Mouse (Mus musculus): ENCODE results near the gene Crygs.

DNA sequence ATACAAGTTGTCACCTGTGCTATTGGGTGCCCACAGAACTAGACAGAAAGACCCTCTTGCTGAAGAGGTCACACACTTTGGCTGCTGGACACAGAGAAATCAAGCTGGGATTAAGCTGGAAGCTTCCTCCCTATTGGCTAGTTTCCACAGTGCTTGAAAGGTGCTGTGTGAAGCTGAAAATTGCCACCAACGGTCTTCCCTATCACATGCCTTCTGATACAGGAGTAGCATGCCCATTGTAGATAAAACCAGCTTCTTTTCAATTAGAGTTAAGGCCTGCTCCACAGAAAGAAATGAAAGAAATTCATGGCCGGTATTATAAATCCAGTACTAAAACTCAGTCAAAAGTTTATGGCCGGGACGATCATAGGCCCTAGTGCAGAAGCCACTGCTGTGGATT is 41.3 kb upstream of the Crygs start:
- no peak for TF ChIP-seq POLR2A (IDR thresholded peaks at IDR 0.05; ENCODE audit: low read depth, low read length)
- TF ChIP-seq CTCF (IDR thresholded peaks at IDR 0.05; ENCODE audit: extremely low read depth, insufficient read depth, insufficient read length, insufficient replicate concordance), result no peak
